Mouse (Mus musculus): Measurements from ENCODE around the gene Galnt2.

GRCm38 (mm10) chr8:124345098-124345497 lies 113.9 kb downstream of the Galnt2 start:
- no peak for TF ChIP-seq CTCF (IDR thresholded peaks at IDR 0.05; ENCODE audit: low read depth, low read length)
- no peak for TF ChIP-seq POLR2A (IDR thresholded peaks at IDR 0.05; ENCODE audit: insufficient read depth, low read length)

All from ES-Bruce4 (cell line).